Mouse (Mus musculus) urinary bladder, postnatal 0 days (tissue): ENCODE data around the gene Mgarp. TPM values are rescaled to one million over a fixed set of nuclear protein-coding genes. Genes with fewer than 3 reads are reported as not detected.

Source experiments
- polyA plus RNA-seq: library from polyadenylated mRNA; unstranded; fragments of >200 nt; fragmentation: Nextera tagmentation; extraction: Ambion mirVana; gene quantifications from 2 replicates; pipeline ENCODE4 v1.2.1, GENCODE M21; 2015

Gene Mgarp
- 4.9 and 8.3 TPM in 2 replicates for polyA plus RNA-seq

DNA sequence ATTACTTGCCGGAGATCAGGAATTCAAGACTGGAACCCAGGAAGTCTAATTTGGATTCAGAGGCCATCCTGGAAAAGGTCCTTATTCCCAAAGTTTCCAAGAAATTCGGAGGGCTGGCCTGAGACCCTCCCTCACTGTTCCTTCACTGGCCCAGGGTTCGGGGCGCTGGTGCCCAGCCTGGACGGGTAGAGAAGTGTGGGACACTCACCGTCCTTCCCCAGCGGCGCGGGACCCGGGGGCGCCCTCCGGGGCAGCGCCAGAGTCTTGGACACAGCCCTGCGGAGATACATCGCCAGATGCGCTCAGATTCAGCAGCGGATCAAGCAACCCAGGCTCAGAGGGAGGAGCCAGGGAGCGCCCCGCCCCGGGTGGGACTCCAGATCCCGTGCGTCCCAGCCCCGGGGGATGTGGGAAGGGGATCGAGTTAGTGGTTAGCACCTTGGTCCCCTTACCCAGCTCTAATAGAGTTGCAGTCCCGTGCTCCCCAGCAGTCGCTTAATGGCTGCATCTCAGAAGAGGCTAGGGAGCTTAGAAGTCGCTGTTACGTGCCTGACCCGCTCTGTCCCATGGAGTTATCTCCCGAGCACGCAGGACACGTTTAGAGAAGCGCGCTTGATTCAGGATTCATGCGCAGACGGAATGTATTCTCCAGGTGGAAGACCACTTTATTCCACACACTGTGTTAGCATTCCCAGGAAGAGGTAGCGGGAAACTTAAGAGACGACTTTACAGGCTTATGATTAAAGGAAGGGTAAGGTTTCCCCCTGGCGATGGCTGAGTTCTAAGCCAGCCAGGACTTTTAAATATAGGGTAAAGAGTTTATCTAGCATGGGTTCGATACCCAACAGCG is at the start of gene Mgarp:
TSS of gene Mgarp (minus strand) at position 520 of the 850 bp plus-strand sequence.

DNA sequence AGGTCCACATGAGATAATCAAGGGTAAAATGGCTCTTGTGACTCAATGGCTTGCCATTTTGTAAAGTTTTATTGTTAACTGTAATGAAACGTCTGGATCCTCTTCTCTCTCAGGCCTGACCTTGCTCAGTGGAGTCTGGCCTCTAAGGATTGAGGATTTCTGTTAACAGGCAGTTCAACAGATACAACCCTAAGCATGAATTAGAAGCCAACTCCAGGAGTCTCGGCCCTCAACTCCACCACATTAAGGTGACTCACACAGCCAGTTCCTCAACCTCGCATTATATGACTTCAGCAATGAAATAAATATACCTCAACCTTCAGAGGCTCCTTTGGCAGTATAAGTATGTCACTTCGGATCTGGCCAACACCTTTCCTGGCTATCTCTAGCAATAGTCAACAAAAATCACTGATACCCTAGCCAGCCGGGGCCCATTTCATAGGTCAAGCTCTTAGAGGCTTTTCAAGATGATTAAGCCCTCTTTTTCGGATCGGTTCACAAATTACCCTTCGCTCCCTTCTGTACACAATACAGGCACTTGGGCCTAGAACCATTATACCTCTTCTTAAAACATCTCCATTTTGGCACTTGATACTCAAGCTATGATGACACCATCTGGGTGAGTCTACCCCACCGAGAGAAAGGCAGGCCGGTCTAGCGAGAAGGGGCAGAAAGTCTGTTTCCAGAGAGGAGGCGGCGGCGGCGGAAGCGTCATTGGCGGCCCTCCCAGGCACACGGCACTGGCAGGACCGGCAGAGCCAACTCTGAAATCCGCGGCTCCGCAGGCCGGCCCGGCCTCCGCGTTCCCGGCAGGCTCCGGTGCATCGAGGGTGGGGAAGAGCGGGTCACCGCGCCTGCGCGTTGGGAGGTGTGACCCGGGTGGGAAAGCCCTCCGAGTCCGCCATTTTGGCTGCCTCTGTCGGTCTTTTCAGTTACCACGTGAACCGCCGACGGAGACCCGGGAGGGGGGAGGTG is 18.8 kb upstream of the Mgarp start, which contains the start of gene Naa15:
TSS of gene Naa15 (plus strand) at position 51 of the 975 bp plus-strand sequence.

DNA sequence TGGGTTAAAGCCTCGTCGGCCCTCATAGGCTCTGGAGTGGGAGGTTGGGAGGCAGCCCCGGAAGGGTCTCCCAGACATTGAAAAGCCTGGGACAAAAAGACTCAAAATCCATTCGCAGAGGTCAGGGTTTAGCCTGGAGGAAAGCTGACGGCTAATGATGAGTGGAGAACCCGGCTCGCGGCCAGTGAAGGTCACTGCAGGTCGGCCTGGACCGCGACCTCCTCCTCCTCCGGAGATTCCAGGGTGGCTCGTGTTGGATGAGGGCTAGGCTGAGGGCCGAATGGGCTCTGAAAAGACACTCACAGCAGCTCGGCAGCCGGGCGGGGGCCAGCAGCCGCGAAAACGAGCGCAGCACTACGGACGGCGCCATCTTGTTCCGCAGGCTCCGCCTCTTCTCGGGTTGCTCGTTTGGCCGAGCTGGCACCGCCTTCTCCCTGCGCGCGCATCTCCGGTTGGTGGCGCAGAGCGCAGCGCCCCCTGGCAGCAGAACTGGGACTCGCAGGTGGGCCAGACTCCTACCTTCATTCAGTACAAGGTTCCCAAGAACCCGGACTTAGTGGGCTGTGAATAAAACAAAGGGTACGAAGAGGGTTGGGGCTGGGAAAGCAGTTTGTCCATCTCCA is 12.1 kb upstream of the Mgarp start, which contains the start of gene Ndufc1:
TSS of gene Ndufc1 (minus strand) at position 428 of the 623 bp plus-strand sequence.

DNA sequence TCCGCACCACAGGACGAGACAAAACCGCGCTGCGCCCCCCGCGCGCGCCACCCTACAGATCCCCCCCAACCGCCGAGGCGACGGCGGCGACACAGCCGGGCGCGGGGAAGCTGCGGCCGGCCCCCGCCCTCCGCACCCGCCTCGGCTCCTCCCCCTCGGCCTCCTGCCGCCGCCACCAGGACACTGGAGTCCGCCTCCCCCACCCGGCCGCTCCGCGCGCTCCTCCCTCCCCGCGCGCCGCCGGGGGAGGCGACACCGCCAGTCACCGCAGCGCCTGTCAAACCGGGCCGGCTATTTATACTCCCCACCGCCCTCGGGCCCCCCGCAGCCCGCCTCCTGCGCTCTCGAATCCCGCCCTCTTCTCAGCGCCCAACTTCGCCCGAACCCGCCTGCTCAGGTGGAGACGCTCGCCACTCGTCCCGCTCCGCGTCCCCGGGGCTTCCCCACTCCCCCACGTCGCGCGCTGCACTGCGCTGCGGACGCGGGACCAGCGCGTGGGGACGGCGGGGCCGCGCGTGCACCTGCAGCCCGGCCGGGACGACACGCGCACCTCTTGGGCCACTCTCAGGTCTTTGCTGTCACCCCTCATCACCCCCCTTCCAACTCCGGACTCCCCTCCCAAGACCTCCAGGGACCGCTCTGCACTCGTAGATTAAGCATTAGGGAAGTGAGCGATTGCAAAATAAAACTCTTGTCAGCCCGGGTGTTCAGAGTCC is 55.8 kb downstream of the Mgarp start, which contains the start of gene Elf2:
TSS of gene Elf2 (minus strand) at position 112 of the 716 bp plus-strand sequence.

Other genes with a start within 250 kb of the Mgarp start
- 7.6 and 9.9 TPM in 2 replicates for gene Noct, start 172.3 kb downstream of the Mgarp start, polyA plus RNA-seq
- gene Elf2, start 56.1 kb downstream of the Mgarp start, polyA plus RNA-seq = 44.3 and 45.6 TPM in 2 replicates
- gene Ndufc1, start 12.2 kb upstream of the Mgarp start, polyA plus RNA-seq = 806 and 913 TPM in 2 replicates
- 17.8 and 27.2 TPM in 2 replicates for gene Naa15, start 18.4 kb upstream of the Mgarp start, polyA plus RNA-seq
- gene Rab33b, start 87.2 kb upstream of the Mgarp start, polyA plus RNA-seq = 26.3 and 34.0 TPM in 2 replicates
- gene Setd7, start 164.1 kb upstream of the Mgarp start, polyA plus RNA-seq = 3.3 and 3.6 TPM in 2 replicates